Comparison of ENCODE assay signal across 12 mouse cellular contexts in the genomic region with DNA sequence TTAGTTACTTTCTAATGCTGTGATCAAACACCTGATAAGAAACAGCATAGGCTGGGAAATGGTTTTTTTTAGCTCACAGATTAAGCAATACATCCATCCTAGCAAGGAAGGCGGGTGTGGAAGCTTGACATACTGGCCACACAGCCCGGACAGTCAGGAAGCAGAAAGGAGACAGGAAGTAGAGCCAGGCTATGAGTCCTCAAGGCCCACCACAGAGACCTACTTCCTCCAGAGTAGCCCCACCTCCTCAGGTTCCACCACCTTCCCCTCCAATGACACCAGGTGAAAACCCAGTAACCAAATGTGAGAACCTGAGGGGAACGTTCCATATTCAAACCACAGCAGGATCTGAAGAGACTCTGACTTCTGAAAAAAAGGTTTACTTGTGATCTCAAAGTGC. TPM values are rescaled to one million over a fixed set of nuclear protein-coding genes. Genes with fewer than 3 reads are reported as not detected.
DNase-seq lines count a peak whose midpoint lies in the region; ATAC-seq and TF ChIP-seq lines count a peak whose summit lies in the region.
"Had no signal": no experiment of that assay in that cellular context is flagged by ENCODE, and none has a peak within 500 bp of the region (broad histone marks: within the 10 kb centered on the region; RNA-seq: fewer than 3 reads in every experiment).

No protein-coding gene starts in this region.

- H3K36me3 ChIP-seq in lung, embryonic 14.5 days (ENCODE audit: insufficient read depth) = no peaks in the 10 kb centered on the region
- H3K36me3 ChIP-seq: embryonic facial prominence, embryonic 12.5 days had no signal

- no peak for DNase-seq in gastrocnemius, adult 2 months
- DNase-seq in gastrocnemius, adult 8-10 months (ENCODE audit: low spot score in 2 of 2) = no peak
- peak; percentile 26 for DNase-seq in lung, embryonic 14.5 days
- no peak for DNase-seq in lung, adult 2 months
- DNase-seq in thymus, postnatal 14 days = peak; percentile 16
- no peak for DNase-seq in adrenal gland, postnatal 36 days
- DNase-seq in right cerebral cortex, adult 2 months (ENCODE audit: low spot score in 2 of 2) = no peak
- DNase-seq: adrenal gland, postnatal 14 days; left cerebral cortex, postnatal 4 days had no signal

- TF ChIP-seq POLR2A in lung, adult 2 months (IDR thresholded peaks at IDR 0.05; ENCODE audit: borderline replicate concordance, extremely low read depth, low read depth, low read length) = no peak

- TF ChIP-seq CTCF in gastrocnemius, adult 2 months (IDR thresholded peaks at IDR 0.05) = no peak
- TF ChIP-seq CTCF in lung, embryonic 14.5 days (IDR thresholded peaks at IDR 0.05; ENCODE audit: low read depth) = no peak
- no peak for TF ChIP-seq CTCF in lung, adult 2 months (IDR thresholded peaks at IDR 0.05; ENCODE audit: insufficient read depth, low read length)

- H3K4me1 ChIP-seq in lung, embryonic 14.5 days (ENCODE audit: insufficient read depth) = peaks cover 14% of the 10 kb centered on the region
- peaks cover 11% of the 10 kb centered on the region for H3K4me1 ChIP-seq in lung, adult 2 months (ENCODE audit: control insufficient read depth, insufficient read depth, low read length)

- H3K9ac ChIP-seq in lung, embryonic 14.5 days = no peak overlapping the region
- H3K9ac ChIP-seq: embryonic facial prominence, embryonic 12.5 days had no signal

- H3K9me3 ChIP-seq in lung, embryonic 14.5 days (ENCODE audit: low read depth, low read length) = no peaks in the 10 kb centered on the region
- H3K9me3 ChIP-seq: embryonic facial prominence, embryonic 12.5 days had no signal

- H3K4me3 ChIP-seq in gastrocnemius, adult 2 months = no peak overlapping the region
- H3K4me3 ChIP-seq in lung, embryonic 14.5 days (ENCODE audit: low read depth, low read length) = no peak overlapping the region
- H3K4me3 ChIP-seq in lung, adult 2 months (replicated peaks; ENCODE audit: extremely low read depth, low read depth, low read length) = no peak overlapping the region
- H3K4me3 ChIP-seq: embryonic facial prominence, embryonic 12.5 days had no signal

- no peaks in the 10 kb centered on the region for H3K27me3 ChIP-seq in lung, embryonic 14.5 days (ENCODE audit: insufficient read depth, low read length)
- H3K27me3 ChIP-seq: embryonic facial prominence, embryonic 12.5 days; Patski had no signal

- peak; percentile 59; the same call in 1 of the 2 replicates for ATAC-seq in lung, embryonic 14.5 days (ENCODE audit: insufficient read depth)
- peak; percentile 92 for ATAC-seq in inflammation-experienced regulatory T-cells, adult 6 months
- ATAC-seq: Patski had no signal

- peak overlapping the region; percentile 38; the same call in 1 of the 2 replicates for H3K27ac ChIP-seq in gastrocnemius, adult 2 months
- H3K27ac ChIP-seq in lung, embryonic 14.5 days (ENCODE audit: low read depth) = peak overlapping the region; percentile 43; the same call in 1 of the 2 replicates
- H3K27ac ChIP-seq: embryonic facial prominence, embryonic 12.5 days had no signal

- 43% methylated on average over 3 of the region's 3 CpGs for WGBS in lung, embryonic 14.5 days
- WGBS in lung, adult 2 months = 40% methylated on average over 3 of the region's 3 CpGs

- intact Hi-C loops in gastrocnemius, adult 2 months (cut with DNase I) = no loop called here

- no peak overlapping the region for H3K4me2 ChIP-seq in lung, embryonic 14.5 days
- H3K4me2 ChIP-seq: embryonic facial prominence, embryonic 12.5 days had no signal

RNA-seq across cellular contexts. Expression of gene Dgkh, which starts 53.6 kb away (rescaled TPM):
- total RNA-seq in gastrocnemius, adult 2 months (2021) = 1 to 10 TPM; 2.8 to 3.3 TPM
- total RNA-seq in gastrocnemius, adult 8-10 months (2022) = 1 to 10 TPM; 1.3 to 2.6 (median 1.9) TPM
- 3.0 and 3.4 TPM in 2 replicates for polyA plus RNA-seq in lung, embryonic 14.5 days (2014; fragmentation: Nextera tagmentation; extraction: Ambion mirVana)
- polyA plus RNA-seq in lung, adult 2 months (2012; rRNA removed) = 3.7 and 6.2 TPM in 2 replicates
- polyA plus RNA-seq in inflammation-experienced regulatory T-cells, adult 6 months (2017; shearing (Covaris generic)) = 1 to 10 TPM; 1.6 to 3.2 (median 2.2) TPM
- 10 to 100 TPM in 1 of 2 experiments, 1 to 10 TPM in 1; 7.4 to 14.4 TPM for total RNA-seq in adrenal gland, postnatal 36 days (2021)

Comparison
In these comparisons a context has a peak if more than half of its experiments do, and no peak if none do; other contexts are left out.
1. DNase-seq: peak in lung, embryonic 14.5 days (single experiment) and thymus, postnatal 14 days (single experiment); none in gastrocnemius, adult 2 months (single experiment), gastrocnemius, adult 8-10 months (0 of 2), lung, adult 2 months (single experiment), adrenal gland, postnatal 36 days (0 of 2) and right cerebral cortex, adult 2 months (0 of 2).